Mouse (Mus musculus): ENCODE results near the gene Nck1. TPM values are rescaled to one million over a fixed set of nuclear protein-coding genes. Genes with fewer than 3 reads are reported as not detected.

Nck1 gene
- polyA plus RNA-seq, 1 experiment = 17.1 TPM

GRCm38 (mm10) chr9:100544948-100545714, 803 bp downstream of the Nck1 start:
- Histone ChIP-seq H3K27me3 (ENCODE audit: control insufficient read depth, insufficient read depth, insufficient read length) (no peaks in the 10 kb centered on the region), H3K4me2 (ENCODE audit: low read depth) (peak overlapping the region; percentile 82), H3ac (ENCODE audit: control insufficient read depth, insufficient read length) (peak overlapping the region; percentile 90), H3K4me3 (peak overlapping the region; percentile 78), H3K36me3 (ENCODE audit: control insufficient read depth, insufficient read depth) (no peaks in the 10 kb centered on the region), H3K79me2 (ENCODE audit: control insufficient read depth, insufficient read depth) (peaks cover 54% of the 10 kb centered on the region)
- TF ChIP-seq USF1 (IDR thresholded peaks at IDR 0.05; ENCODE audit: low read depth) = no peak
- TF ChIP-seq MYOG (IDR thresholded peaks at IDR 0.05; ENCODE audit: control insufficient read depth in 1 of 3, insufficient read depth in 1 of 3, insufficient read length in 2 of 3, low read depth in 2 of 3) = no peak
- no peak for TF ChIP-seq REST (IDR thresholded peaks at IDR 0.05; ENCODE audit: insufficient read depth, insufficient read length)
- TF ChIP-seq MYOD1 (IDR thresholded peaks at IDR 0.05; ENCODE audit: control insufficient read depth in 1 of 3, insufficient read length in 2 of 3, low read depth in 2 of 3) = no peak
- TF ChIP-seq E2F4 (IDR thresholded peaks at IDR 0.05; ENCODE audit: insufficient read depth) = no peak
- TF ChIP-seq POLR2AphosphoS2 (IDR thresholded peaks at IDR 0.05; ENCODE audit: insufficient read length, low read depth) = no peak
- no peak for TF ChIP-seq MAX (IDR thresholded peaks at IDR 0.05; ENCODE audit: low read depth)
- TF ChIP-seq CEBPB (IDR thresholded peaks at IDR 0.05; ENCODE audit: insufficient read depth, poor library complexity, severe bottlenecking) = no peak
- no peak for TF ChIP-seq POLR2A (IDR thresholded peaks at IDR 0.05; ENCODE audit: insufficient read length, low read depth)
- TF ChIP-seq TCF12 (IDR thresholded peaks at IDR 0.05; ENCODE audit: insufficient read depth, poor library complexity, severe bottlenecking) = no peak
- TF ChIP-seq TCF3 (IDR thresholded peaks at IDR 0.05; ENCODE audit: insufficient read length, low read depth) = no peak
- no peak for TF ChIP-seq SRF (IDR thresholded peaks at IDR 0.05; ENCODE audit: control insufficient read depth, insufficient read length, low read depth)

- TF ChIP-seq MYOG (IDR thresholded peaks at IDR 0.05; ENCODE audit: control insufficient read depth in 1 of 3, insufficient read depth in 1 of 3, insufficient read length in 2 of 3, low read depth in 2 of 3) (no peak), REST (IDR thresholded peaks at IDR 0.05; ENCODE audit: insufficient read depth, insufficient read length) (no peak), POLR2AphosphoS2 (IDR thresholded peaks at IDR 0.05; ENCODE audit: insufficient read length, low read depth) (no peak), MYOD1 (IDR thresholded peaks at IDR 0.05; ENCODE audit: control insufficient read depth in 1 of 3, insufficient read length in 2 of 3, low read depth in 2 of 3) (no peak), TCF3 (IDR thresholded peaks at IDR 0.05; ENCODE audit: insufficient read length, low read depth) (no peak), TCF12 (IDR thresholded peaks at IDR 0.05; ENCODE audit: insufficient read depth, poor library complexity, severe bottlenecking) (no peak), E2F4 (IDR thresholded peaks at IDR 0.05; ENCODE audit: insufficient read depth) (no peak), SRF (IDR thresholded peaks at IDR 0.05; ENCODE audit: control insufficient read depth, insufficient read length, low read depth) (no peak), POLR2A (IDR thresholded peaks at IDR 0.05; ENCODE audit: insufficient read length, low read depth) (no peak), CEBPB (IDR thresholded peaks at IDR 0.05; ENCODE audit: insufficient read depth, poor library complexity, severe bottlenecking) (no peak), USF1 (IDR thresholded peaks at IDR 0.05; ENCODE audit: low read depth) (no peak), MAX (IDR thresholded peaks at IDR 0.05; ENCODE audit: low read depth) (no peak)
- H3ac ChIP-seq (ENCODE audit: control insufficient read depth, insufficient read length) = no peak overlapping the region
- H3K79me2 ChIP-seq (ENCODE audit: control insufficient read depth, insufficient read depth) = peaks cover 91% of the 10 kb centered on the region
- no peaks in the 10 kb centered on the region for H3K27me3 ChIP-seq (ENCODE audit: control insufficient read depth, insufficient read depth, insufficient read length)
- no peak overlapping the region for H3K4me2 ChIP-seq (ENCODE audit: low read depth)
- no peak overlapping the region for H3K4me3 ChIP-seq
- H3K36me3 ChIP-seq (ENCODE audit: control insufficient read depth, insufficient read depth) = no peaks in the 10 kb centered on the region
Measured at GRCm38 (mm10) chr9:100535618-100536262, 10.2 kb downstream of the Nck1 start.

GRCm38 (mm10) chr9:100534686-100535085, 11.2 kb downstream of the Nck1 start:
- H3K27me3 ChIP-seq (ENCODE audit: control insufficient read depth, insufficient read depth, insufficient read length) = no peaks in the 10 kb centered on the region
- TF ChIP-seq POLR2A (IDR thresholded peaks at IDR 0.05; ENCODE audit: insufficient read length, low read depth) = no peak
- no peak for TF ChIP-seq MYOD1 (IDR thresholded peaks at IDR 0.05; ENCODE audit: control insufficient read depth in 1 of 3, insufficient read length in 2 of 3, low read depth in 2 of 3)
- TF ChIP-seq MAX (IDR thresholded peaks at IDR 0.05; ENCODE audit: low read depth) = no peak
- no peak for TF ChIP-seq E2F4 (IDR thresholded peaks at IDR 0.05; ENCODE audit: insufficient read depth)
- no peak for TF ChIP-seq SRF (IDR thresholded peaks at IDR 0.05; ENCODE audit: control insufficient read depth, insufficient read length, low read depth)
- TF ChIP-seq CEBPB (IDR thresholded peaks at IDR 0.05; ENCODE audit: insufficient read depth, poor library complexity, severe bottlenecking) = no peak
- TF ChIP-seq REST (IDR thresholded peaks at IDR 0.05; ENCODE audit: insufficient read depth, insufficient read length) = no peak
- TF ChIP-seq TCF12 (IDR thresholded peaks at IDR 0.05; ENCODE audit: insufficient read depth, poor library complexity, severe bottlenecking) = no peak
- TF ChIP-seq USF1 (IDR thresholded peaks at IDR 0.05; ENCODE audit: low read depth) = no peak
- no peak for TF ChIP-seq POLR2AphosphoS2 (IDR thresholded peaks at IDR 0.05; ENCODE audit: insufficient read length, low read depth)
- TF ChIP-seq MYOG (IDR thresholded peaks at IDR 0.05; ENCODE audit: control insufficient read depth in 1 of 3, insufficient read depth in 1 of 3, insufficient read length in 2 of 3, low read depth in 2 of 3) = no peak
- no peak for TF ChIP-seq TCF3 (IDR thresholded peaks at IDR 0.05; ENCODE audit: insufficient read length, low read depth)
- no peak overlapping the region for H3ac ChIP-seq (ENCODE audit: control insufficient read depth, insufficient read length)
- H3K79me2 ChIP-seq (ENCODE audit: control insufficient read depth, insufficient read depth) = peaks cover 91% of the 10 kb centered on the region
- H3K4me2 ChIP-seq (ENCODE audit: low read depth) = no peak overlapping the region
- no peaks in the 10 kb centered on the region for H3K36me3 ChIP-seq (ENCODE audit: control insufficient read depth, insufficient read depth)
- H3K4me3 ChIP-seq = no peak overlapping the region

- no peaks in the 10 kb centered on the region for H3K27me3 ChIP-seq (ENCODE audit: control insufficient read depth, insufficient read depth, insufficient read length)
- H3K4me3 ChIP-seq = no peak overlapping the region
- no peak overlapping the region for H3ac ChIP-seq (ENCODE audit: control insufficient read depth, insufficient read length)
- H3K36me3 ChIP-seq (ENCODE audit: control insufficient read depth, insufficient read depth) = no peaks in the 10 kb centered on the region
- no peak for TF ChIP-seq MYOD1 (IDR thresholded peaks at IDR 0.05; ENCODE audit: control insufficient read depth in 1 of 3, insufficient read length in 2 of 3, low read depth in 2 of 3)
- no peak for TF ChIP-seq TCF3 (IDR thresholded peaks at IDR 0.05; ENCODE audit: insufficient read length, low read depth)
- TF ChIP-seq SRF (IDR thresholded peaks at IDR 0.05; ENCODE audit: control insufficient read depth, insufficient read length, low read depth) = no peak
- TF ChIP-seq E2F4 (IDR thresholded peaks at IDR 0.05; ENCODE audit: insufficient read depth) = no peak
- TF ChIP-seq CEBPB (IDR thresholded peaks at IDR 0.05; ENCODE audit: insufficient read depth, poor library complexity, severe bottlenecking) = no peak
- no peak for TF ChIP-seq USF1 (IDR thresholded peaks at IDR 0.05; ENCODE audit: low read depth)
- TF ChIP-seq POLR2AphosphoS2 (IDR thresholded peaks at IDR 0.05; ENCODE audit: insufficient read length, low read depth) = no peak
- TF ChIP-seq MYOG (IDR thresholded peaks at IDR 0.05; ENCODE audit: control insufficient read depth in 1 of 3, insufficient read depth in 1 of 3, insufficient read length in 2 of 3, low read depth in 2 of 3) = no peak
- TF ChIP-seq MAX (IDR thresholded peaks at IDR 0.05; ENCODE audit: low read depth) = no peak
- no peak for TF ChIP-seq POLR2A (IDR thresholded peaks at IDR 0.05; ENCODE audit: insufficient read length, low read depth)
- no peak for TF ChIP-seq TCF12 (IDR thresholded peaks at IDR 0.05; ENCODE audit: insufficient read depth, poor library complexity, severe bottlenecking)
- no peak for TF ChIP-seq REST (IDR thresholded peaks at IDR 0.05; ENCODE audit: insufficient read depth, insufficient read length)
- H3K4me2 ChIP-seq (ENCODE audit: low read depth) = no peak overlapping the region
- H3K79me2 ChIP-seq (ENCODE audit: control insufficient read depth, insufficient read depth) = peaks cover 89% of the 10 kb centered on the region
Measured at GRCm38 (mm10) chr9:100532847-100533505, 13.0 kb downstream of the Nck1 start.
